Mouse (Mus musculus) CD4-positive, CD25-positive, alpha-beta regulatory T cell, adult 4 months (primary cell): ENCODE data around the gene Adam33. TPM values are rescaled to one million over a fixed set of nuclear protein-coding genes. Genes with fewer than 3 reads are reported as not detected.

Source experiments
- ATAC-seq: one replicate; pipeline ENCODE4 v1.8.0; 2017
- polyA plus RNA-seq, 2 experiments: library from polyadenylated mRNA; unstranded; fragments of 100-300 nt; shearing (Covaris generic); gene quantifications; one replicate each; pipeline ENCODE4 v1.2.1; 2017

Adam33 gene
- polyA plus RNA-seq, 2 experiments from 2014 or later, result 0.95 to 1.9 TPM

DNA sequence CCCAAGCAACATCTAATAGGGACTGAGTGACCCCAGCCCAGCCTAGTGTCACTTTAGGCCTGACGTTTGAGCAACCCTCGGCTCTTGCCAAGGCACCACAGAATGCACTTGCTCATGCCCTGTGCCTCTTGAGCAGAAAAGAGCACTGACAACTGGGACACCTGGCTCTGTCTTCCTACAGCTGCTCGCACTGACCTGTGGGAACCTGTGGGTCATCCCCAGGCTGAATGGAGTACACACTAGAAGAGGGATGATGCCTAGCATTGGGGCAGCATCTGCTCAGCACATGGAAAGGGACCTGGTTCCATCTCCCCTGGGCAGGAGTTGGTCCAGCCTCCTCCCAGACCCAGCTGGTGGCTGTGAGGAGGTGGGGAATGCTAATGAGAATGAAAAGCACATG is 36.7 kb downstream of the Adam33 start:
- no peak for ATAC-seq

DNA sequence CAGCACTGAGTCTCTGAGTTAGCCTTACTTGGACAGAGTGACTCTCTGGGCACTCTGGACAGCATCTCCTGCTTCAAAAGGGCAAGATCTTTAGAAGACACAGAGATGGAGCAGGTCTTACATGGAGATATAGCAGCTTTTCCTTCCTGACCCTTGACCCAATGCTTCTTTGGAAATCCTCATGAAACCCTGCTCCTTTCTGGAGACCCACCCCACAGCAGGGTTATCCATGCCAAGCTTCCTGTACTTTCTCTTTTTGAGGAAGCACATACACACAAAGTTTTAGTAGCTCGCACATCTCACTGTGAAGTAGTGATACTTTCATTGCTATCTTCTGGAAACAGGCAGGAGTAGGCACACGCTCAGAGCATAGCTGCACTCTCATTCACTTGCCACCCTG is 38.4 kb downstream of the Adam33 start:
- ATAC-seq, result no peak

DNA sequence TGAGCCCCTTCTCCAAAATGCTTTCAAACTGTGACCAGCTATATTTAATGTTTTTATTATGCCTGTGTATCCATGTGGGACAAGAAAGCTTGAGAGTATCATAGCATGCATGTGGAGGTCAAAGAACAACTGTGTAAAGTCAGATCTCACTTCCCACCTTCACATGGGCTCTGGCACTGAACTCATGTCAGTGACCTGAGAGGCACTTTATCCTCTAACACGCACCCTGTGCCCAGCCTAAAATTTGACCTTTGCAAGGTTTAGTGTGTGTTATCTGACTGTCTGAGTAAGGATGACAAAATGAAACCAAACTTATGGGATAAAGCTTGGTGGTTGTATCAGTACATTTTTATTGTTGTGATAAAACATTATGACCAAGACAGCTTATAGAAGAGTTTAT is 53.0 kb downstream of the Adam33 start:
- ATAC-seq, result no peak

DNA sequence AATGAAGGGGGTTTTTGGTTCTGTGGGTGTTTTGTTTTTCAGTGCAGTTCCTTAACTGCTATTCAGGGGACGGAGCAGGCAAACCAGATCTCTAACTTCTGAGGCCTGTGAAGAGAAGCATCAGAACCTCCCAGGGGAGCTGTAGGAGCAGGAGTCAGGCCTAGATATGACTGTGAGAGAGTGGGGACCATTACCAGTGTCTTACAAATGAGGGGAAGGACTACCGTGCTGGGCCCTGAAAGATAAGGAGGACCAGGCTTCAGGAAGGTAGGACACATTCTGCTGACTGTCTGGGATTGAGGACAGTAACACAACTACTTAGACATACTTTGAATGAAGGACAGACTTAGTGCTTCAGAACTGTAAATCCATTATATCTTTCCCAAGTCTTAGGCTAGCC is 54.5 kb downstream of the Adam33 start:
- ATAC-seq, result no peak

Other genes starting within 250 kb of the Adam33 start
- gene 4930402H24Rik, start 157.4 kb downstream of the Adam33 start, polyA plus RNA-seq, result 10 to 100 TPM; 13.0 to 13.6 TPM
- gene Atrn, start 157.3 kb downstream of the Adam33 start, polyA plus RNA-seq, result 1 to 10 TPM; 4.0 to 8.5 TPM
- not detected for gene Gfra4, start 20.7 kb downstream of the Adam33 start, polyA plus RNA-seq
- not detected for gene Siglec1, start 23.0 kb upstream of the Adam33 start, polyA plus RNA-seq
- not detected for gene Hspa12b, start 63.5 kb upstream of the Adam33 start, polyA plus RNA-seq
- not detected for gene Gm11037, start 69.7 kb upstream of the Adam33 start, polyA plus RNA-seq
- gene 1700037H04Rik, start 96.3 kb upstream of the Adam33 start, polyA plus RNA-seq, result 10 to 100 TPM; 37.5 to 50.3 TPM
- gene Cenpb, start 116.3 kb upstream of the Adam33 start, polyA plus RNA-seq, result 1 to 10 TPM; 2.1 to 2.5 TPM
- gene Cdc25b, start 123.1 kb upstream of the Adam33 start, polyA plus RNA-seq, result 10 to 100 TPM; 49.8 to 63.9 TPM
- under 1 TPM; 0.34 to 0.79 TPM for gene Spef1, start 123.5 kb upstream of the Adam33 start, polyA plus RNA-seq
- 10 to 100 TPM; 23.8 to 28.5 TPM for gene Ap5s1, start 143.3 kb upstream of the Adam33 start, polyA plus RNA-seq
- 10 to 100 TPM; 22.5 to 34.2 TPM for gene Mavs, start 170.2 kb upstream of the Adam33 start, polyA plus RNA-seq
- 10 to 100 TPM in 1 of 2 experiments, 1 to 10 TPM in 1; 7.7 to 12.0 TPM for gene Pank2, start 198.7 kb upstream of the Adam33 start, polyA plus RNA-seq